Mouse (Mus musculus) left cerebral cortex, adult 18-20 months (tissue): ENCODE measurements at regions not wholly inside any gene's neighbourhood (a gene's known extent, or its start where the extent isn't known, plus 50 kb on each side); places are given as distances from the start of the nearest gene placed in this dataset.

Experiments used
- DNase-seq, 2 experiments: peaks; one replicate each; pipeline ENCODE4 v3.0.0; 2021 to 2022; ENCODE audit warnings: low spot score in 2 of 2, mixed read lengths in 1 of 2

- DNase-seq, result peak; percentile 6 to 20
Measured at GRCm38 (mm10) chr7:92984701-92985682, 94.7 kb upstream of the Fam181b start.

GRCm38 (mm10) chr7:92985683-92986070, 94.0 kb upstream of the Fam181b start:
- no peak for DNase-seq

GRCm38 (mm10) chr7:92998886-92999285, 80.8 kb upstream of the Fam181b start:
- DNase-seq, result no peak

GRCm38 (mm10) chr7:93006694-93007231, 72.9 kb upstream of the Fam181b start:
- peak; percentile 4 to 26 for DNase-seq

DNA sequence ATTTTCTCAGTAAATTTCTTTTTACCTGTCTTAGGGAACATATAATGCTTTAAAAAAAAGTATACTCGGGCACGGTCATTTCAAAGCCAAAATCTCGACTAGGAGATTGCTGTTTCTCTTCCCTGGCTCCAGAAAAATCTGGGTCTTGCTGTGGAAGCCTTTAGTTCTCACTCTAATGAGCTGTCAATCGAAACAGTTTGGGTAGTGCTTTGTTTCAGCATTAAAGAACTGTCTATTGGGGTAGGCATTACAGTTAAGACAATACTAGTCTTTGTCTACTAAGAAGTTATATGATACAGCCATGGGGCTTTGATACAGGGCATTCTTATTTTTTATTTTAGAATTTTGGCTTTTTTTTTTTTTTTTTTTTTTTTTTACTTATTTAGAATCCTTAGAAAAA, 71.9 kb upstream of the Fam181b start:
- DNase-seq, result no peak

DNA sequence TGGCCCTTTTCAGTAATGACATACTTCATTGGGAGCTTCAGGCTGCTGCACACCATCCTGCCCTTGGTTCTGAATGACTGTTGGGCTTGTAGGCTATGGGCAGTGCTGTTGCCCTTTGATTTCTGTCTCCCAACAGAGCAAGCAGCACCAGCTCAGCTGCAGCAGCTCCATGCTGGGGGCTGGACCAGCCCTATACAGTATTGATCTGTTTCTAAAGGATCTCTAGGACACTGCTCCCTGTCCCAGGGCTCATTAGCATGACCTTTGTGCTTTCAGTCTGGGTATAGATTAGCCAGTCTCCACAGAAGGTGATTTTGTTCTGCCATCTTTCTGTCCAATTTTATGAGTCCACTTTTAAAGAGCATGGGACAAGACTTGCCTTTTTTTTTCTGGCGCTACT, 60.3 kb upstream of the Fam181b start:
- no peak for DNase-seq

GRCm38 (mm10) chr7:93023489-93024130, 56.1 kb upstream of the Fam181b start:
- DNase-seq, result no peak

GRCm38 (mm10) chr7:93026231-93026630, 53.4 kb upstream of the Fam181b start:
- no peak for DNase-seq
